Mouse (Mus musculus): ENCODE data around the gene Sin3b.
A peak's percentile ranks its signal among the peaks of the same experiment; 100 is the strongest.
"Not testable (repeated sequence)": the region's sequence is repeated elsewhere in the genome, so short reads cannot be mapped to it uniquely, and the experiment has no call there.

Sin3b gene

DNA sequence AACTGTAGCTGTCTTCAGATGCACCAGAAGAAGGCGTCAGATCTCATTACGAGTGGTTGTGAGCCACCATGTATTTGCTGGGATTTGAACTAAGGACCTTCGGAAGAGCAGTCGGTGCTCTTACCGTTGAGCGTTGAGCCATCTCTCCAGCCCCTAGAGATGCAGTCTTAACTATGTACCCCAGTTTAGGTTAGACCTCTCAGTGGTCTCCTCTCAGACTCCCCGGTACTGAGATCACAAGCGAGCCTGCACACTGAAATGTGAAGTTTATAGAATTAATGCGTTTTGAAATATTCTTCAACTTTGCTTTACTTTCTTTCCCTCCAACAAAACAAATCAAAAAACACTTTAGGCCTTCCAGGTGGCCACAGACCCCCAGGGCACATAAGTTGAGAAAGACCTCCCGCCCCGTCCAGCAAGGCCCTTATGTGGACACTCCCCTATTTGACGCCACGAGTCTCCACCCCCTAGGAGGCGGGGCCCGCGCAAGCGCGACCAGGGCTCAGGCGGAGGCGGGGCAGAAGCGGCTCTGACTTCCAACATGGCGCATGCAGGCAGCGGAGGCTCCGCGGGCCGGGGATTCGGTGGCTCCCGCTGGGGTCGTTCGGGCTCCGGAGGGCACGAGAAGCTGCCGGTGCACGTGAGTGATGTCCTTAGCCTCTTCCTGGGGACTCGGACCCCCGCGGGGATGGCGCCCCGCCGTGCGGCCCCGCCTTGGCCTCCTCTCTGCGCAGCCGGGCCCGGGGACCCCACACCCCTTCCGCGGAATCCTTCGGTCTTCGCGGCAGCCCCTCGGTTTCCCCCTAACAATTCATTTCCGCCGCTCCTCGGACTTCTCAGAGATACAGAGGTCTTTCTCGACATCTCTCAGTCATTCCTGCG is at the start of gene Sin3b:
Gene Sin3b (plus strand): TSS at position 517 of the 882 bp plus-strand sequence.
- DNase-seq (ENCODE audit: low spot score): peak; percentile 95

GRCm38 (mm10) chr8:72674184-72674583 is 48.9 kb upstream of the Sin3b start:
- DNase-seq (ENCODE audit: low spot score): no peak

DNA sequence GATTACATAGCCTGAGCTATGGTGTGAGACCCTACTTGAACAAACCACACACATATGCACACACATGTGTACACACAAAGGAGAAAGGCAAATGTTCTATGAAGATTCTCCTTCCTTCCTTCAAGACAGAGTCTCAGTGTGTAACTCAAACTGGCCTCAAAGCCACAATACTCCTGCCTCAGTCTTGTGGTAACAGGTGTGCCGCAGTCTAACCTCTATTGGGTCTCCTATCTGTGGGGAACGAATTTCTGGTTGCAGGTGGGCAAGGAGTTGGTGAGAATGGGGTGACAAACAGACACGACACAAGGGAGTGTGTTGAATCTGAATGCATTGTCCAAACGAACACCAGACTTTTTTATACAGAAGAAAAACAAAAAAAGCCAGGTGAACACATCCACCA is 46.6 kb upstream of the Sin3b start:
- no peak for DNase-seq (ENCODE audit: low spot score)

- DNase-seq (ENCODE audit: low spot score): not testable (repeated sequence)
Measured at GRCm38 (mm10) chr8:72676844-72677243, 46.2 kb upstream of the Sin3b start.

- no peak for DNase-seq (ENCODE audit: low spot score)
Measured at GRCm38 (mm10) chr8:72677331-72677730, 45.8 kb upstream of the Sin3b start.

DNA sequence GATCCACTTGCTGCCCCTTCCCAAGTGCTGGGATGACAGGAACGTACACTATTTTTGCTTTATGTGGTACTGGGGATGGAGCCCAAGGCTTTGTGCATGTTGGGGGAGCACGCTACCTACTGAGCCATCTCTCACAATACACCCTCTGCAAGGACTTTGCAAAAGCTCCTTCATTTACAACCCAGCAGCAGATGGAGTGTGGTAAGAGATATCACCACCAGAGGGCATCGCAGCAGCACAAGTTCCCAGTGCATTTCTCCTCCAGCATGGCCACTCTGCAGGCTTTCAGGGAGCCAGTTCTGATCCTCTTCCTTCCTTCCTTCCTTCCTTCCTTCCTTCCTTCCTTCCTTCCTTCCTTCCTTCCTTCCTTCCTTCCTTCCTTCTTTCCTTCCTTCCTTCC is 43.0 kb upstream of the Sin3b start:
- peak; percentile 51 for DNase-seq (ENCODE audit: low spot score)

DNA sequence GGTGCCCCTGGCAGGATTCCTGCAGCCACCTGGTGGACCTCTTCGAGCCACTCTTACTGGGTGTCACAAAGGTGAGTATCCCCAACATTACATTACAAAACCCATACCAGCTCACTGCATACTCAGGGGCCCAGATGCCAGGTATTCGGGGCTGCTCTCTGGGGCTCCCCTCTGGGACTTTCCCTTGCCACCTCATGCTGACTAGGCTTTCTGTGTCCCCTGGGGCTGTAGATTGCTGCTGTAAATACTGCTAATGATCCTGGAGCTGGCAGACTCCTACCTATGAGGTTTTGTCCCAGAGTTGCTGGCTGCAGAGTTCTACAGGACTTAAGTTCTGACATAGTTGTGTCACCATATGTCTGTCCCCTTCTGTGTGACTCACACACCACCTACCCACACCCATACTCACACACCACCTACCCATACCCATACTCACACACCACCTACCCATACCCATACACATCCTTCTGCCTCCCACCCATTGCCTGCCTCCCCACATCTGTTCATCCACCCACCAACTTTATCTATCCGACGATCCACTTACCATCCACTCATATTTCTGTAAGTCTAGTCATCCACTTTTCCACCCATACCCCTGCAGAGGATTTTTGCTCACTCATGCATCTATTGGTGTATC is 40.9 kb upstream of the Sin3b start:
- DNase-seq (ENCODE audit: low spot score): no peak

- no peak for DNase-seq (ENCODE audit: low spot score)
Measured at GRCm38 (mm10) chr8:72683010-72683521, 40.0 kb upstream of the Sin3b start.

DNA sequence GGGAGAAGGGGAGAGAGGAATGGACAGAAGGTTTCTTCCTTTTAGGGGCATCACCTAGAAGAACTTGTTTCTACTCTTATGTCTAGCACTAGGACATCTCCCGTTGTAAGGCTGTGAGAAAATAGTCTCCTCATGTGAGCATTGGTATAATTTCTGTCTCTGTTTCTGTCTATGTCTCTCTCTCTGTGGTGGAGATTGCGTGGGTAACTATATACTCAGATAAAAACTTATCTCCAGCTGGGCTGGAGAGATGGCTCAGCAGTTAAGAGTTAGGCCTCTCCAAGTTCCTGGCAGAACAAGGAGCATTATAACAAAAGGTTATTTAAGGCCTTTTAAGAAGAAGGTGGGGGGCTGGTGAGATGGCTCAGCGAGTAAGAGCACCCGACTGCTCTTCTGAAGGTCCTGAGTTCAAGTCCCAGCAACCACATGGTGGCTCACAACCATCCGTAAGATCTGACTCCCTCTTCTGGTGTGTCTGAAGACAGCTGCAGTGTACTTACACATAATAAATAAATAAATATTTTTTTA is 39.4 kb upstream of the Sin3b start:
- DNase-seq (ENCODE audit: low spot score): not testable (repeated sequence)

DNA sequence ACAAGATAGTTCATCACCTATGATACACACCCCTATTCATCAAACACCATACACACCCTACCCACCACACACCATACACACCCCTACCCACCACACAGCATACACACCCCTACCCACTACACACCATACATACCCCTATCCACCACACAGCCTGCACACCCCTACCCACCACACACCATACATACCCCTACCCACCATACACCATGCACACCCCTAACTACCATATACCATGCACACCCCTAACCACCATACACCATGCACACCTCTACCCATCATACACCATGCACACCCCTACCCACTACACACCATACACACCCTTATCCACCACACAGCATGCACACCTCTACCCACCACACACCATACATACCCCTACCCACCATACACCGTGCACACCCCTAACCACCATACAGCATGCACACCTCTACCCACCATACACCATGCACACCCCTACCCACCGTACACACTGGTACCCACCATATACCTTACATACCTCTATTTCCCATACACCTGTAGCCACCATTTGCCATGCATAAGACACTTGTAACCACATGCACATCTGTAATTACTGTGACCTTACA is 24.6 kb upstream of the Sin3b start:
- DNase-seq (ENCODE audit: low spot score): no peak

- DNase-seq (ENCODE audit: low spot score): no peak
Measured at GRCm38 (mm10) chr8:72712569-72712968, 10.5 kb upstream of the Sin3b start.

- no peak for DNase-seq (ENCODE audit: low spot score)
Measured at GRCm38 (mm10) chr8:72716594-72716993, 6.5 kb upstream of the Sin3b start.

DNA sequence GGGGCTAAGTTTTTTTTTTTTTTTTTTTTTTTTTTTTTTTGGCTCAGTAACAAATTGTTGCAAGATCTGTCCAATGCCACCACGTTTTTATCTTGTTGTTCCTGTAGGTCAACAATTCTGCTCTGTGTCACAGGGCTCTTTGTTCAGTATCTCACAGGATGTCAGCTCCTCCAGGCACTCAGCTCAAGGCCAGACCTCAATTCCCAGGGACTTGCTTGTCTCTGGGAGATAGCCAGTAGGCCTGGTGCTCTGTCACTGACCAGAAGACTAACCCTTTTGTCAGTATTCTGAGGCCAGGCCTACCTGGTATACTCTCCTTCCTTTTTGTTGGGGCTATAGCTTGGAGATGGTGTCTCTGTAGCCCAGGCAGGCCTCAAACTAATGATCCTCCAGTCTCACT is 2.5 kb upstream of the Sin3b start:
- DNase-seq (ENCODE audit: low spot score): no peak

GRCm38 (mm10) chr8:72723651-72724001 is 541 bp downstream of the Sin3b start:
- peak; percentile 4 for DNase-seq (ENCODE audit: low spot score)

DNA sequence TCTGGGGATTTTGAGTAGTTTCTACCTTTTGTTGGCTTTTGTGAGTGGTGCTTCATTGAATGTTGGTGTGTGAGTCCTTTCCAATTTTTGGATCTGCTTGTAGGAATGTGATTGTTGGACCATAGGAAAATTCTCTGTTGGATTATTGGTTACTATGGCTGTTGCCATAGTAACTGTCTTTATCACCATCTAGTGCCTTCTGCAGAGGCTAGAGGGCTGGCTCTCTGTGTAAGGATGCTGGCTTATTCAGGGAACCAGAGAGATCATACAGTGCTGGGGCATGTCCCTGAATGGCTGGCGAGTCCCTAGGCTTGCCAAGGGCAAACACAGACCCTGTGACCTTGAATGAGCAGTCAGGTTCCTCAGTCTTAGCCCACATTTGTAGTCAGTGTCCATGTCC is 5.6 kb downstream of the Sin3b start:
- no peak for DNase-seq (ENCODE audit: low spot score)

DNA sequence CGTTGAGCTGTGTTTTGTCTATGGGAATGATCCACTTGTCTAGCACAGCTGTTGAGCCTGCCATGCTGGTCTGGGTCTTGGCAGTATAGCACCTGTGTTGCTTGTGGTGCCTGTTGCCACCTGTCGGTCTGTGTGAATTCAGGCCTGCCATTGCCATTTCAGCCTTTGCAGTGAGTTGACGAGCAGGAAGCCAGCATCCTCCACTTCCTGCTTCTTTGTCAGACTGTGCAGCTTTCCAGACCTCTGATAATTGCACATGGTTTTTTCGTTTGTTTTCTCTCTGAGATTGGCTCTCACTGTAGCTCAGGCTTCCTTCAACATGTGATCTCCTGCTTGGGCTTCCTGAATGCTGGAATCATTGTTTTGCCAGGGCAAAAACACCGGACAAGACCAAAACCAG is 11.9 kb downstream of the Sin3b start:
- no peak for DNase-seq (ENCODE audit: low spot score)

DNA sequence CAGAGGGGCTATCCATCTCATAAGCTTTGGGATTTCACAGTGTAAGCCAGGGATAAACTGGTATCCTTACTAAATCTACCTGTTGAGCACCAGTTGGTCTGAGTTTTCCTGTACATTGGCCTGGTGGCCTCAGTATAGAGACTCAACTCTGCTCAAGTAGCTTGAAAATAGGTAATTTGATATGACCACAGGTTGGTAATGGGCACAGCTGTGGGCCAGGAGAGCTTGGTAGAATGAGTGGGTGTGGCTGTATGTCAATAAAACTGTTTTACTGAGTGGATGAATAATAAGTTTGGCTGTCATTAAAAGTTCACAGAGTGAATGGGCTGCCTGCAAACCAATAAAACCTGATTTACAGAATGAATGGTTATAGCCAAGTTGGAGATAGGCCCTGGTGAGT is 13.8 kb downstream of the Sin3b start:
- DNase-seq (ENCODE audit: low spot score): peak; percentile 8

GRCm38 (mm10) chr8:72746061-72746460 is 23.0 kb downstream of the Sin3b start:
- DNase-seq (ENCODE audit: low spot score): peak; percentile 38

GRCm38 (mm10) chr8:72749846-72750245 is 26.8 kb downstream of the Sin3b start:
- no peak for DNase-seq (ENCODE audit: low spot score)

GRCm38 (mm10) chr8:72750266-72750665 is 27.2 kb downstream of the Sin3b start:
- no peak for DNase-seq (ENCODE audit: low spot score)

DNA sequence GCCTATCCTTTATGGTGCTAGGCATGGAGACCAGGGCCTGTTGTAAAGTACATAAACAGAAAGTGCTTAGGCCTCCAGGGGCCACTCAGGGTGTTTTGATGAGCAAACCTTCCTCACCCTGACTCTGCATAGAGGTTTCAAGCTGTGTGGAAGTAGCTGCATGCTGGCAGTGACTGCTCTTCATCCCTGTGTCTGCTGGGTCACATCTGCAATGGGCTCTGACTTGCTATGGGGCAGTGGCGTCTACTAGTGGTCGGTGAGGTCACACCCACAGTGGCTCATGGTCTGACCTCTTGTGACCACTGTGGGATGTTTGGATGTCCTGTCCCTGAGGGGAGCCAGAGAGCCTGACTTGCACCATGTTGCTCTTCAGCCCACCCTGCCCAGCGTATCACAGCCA is 28.0 kb downstream of the Sin3b start:
- no peak for DNase-seq (ENCODE audit: low spot score)

- no peak for DNase-seq (ENCODE audit: low spot score)
Measured at GRCm38 (mm10) chr8:72752289-72752688, 29.2 kb downstream of the Sin3b start.

DNA sequence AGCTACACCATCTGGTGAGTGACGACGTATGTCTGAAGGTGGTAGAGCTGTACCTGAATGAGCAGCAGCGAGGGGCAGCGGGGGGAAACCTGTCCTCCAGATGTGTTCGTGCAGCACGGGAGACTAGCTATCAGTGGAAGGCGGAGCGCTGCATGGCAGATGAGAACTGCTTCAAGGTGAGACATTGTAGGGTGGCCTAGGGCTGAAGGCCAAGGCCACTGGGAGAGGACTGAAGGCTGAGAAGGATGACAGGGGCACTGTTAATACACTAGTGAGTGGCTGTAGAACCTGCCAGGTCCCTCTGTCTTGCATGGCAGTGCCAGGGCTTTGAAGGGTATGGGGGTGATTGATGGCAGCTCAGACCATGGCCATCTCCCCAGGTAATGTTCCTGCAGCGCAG is 30.1 kb downstream of the Sin3b start:
- DNase-seq (ENCODE audit: low spot score): no peak
